Mouse (Mus musculus): ENCODE data around the gene Tcf3. TPM values are rescaled to one million over a fixed set of nuclear protein-coding genes. Genes with fewer than 3 reads are reported as not detected.

Tcf3 gene
- total RNA-seq, 2 experiments from 2014 or later = 17.9 to 20.9 TPM

DNA sequence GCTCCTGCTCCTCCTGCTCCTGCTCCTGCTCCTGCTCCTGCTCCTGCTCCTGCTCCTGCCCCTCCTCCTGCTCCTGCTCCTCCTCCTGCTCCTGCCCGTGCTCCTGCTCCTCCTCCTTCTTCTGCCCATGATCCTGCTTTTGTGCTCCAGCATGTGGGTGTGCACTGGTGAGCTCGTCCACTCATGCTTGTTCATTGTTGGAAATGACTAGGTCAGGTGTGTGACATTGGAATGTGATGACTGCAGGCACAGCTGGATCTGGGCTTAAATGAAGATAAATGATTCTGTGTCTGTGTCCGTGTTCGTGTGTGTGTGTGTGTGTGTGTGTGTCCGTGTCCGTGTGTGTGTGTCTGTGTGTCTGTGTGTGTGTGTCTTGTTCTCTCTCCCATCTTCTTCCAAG lies 65.1 kb downstream of the Tcf3 start:
- intact Hi-C loops (cut with DNase I) = loop anchor here (5.0 kb wide), 1 partner anchor 169 kb away; the partner anchor contains the start of gene Atp8b3

DNA sequence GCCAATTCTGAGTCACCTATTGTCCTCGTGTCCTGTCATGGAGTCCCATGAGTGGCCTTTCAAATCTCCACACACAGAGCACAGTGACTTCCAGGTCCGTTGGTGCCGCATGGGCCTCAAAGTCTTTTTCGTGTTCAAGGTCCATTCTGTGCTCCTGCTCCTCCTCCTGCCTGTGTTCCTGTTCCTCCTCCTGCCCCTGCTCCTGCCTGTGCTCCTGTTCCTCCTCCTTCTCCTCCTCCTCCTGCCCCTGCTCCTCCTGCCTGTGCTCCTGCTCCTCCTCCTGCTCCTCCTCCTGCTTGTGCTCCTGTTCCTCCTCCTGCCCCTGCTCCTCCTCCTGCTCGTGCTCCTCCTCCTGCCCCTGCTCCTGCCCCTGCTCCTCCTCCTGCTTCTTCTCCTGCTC lies 65.5 kb downstream of the Tcf3 start:
- no peak for DNase-seq
- intact Hi-C loops (cut with DNase I) = loop anchor here (5.0 kb wide), 1 partner anchor 169 kb away; the partner anchor contains the start of gene Atp8b3

More for the DNA sequence above, 65.1 kb downstream of the Tcf3 start:
- DNase-seq = no peak

DNA sequence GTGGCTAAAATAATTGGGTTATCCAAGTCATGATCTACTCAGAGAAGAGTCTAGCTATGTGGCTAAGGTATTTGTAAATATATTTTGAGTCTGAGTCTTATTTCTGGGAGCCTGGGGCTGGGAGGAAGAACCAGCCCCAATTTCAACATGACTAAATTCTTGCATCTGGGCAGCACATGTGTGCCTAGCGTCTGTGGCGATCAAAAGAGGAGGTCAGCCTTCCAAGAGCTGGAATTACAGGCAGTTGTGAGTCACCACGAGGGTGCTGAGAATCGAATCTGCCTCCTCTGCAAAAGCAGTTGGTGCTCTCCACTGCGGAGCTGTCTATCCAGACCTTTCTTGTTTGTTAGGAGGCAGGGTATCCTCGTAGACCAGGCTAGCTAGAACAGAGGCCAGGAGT lies 67.7 kb downstream of the Tcf3 start:
- DNase-seq = no peak
- intact Hi-C loops (cut with DNase I) = loop anchor here (5.0 kb wide), 1 partner anchor 172 kb away; the partner anchor contains the start of gene Atp8b3

- DNase-seq = no peak
- intact Hi-C loops (cut with DNase I) = no loop called here
Measured at GRCm38 (mm10) chr10:80363734-80364133, 69.7 kb downstream of the Tcf3 start.

Small RNA genes within 50 kb of the gene (microRNA-seq; reads per million reads assigned to microRNA genes)
- 0 reads per million in 2 experiments for gene Gm22721 (ENCODE audit: borderline number of aligned reads in 2 of 2)

Other genes starting within 250 kb of the Tcf3 start
- 10 to 100 TPM; 13.1 to 15.3 TPM for gene Mum1, start 207.2 kb downstream of the Tcf3 start, total RNA-seq (2021)
- gene Ndufs7, start 184.5 kb downstream of the Tcf3 start, total RNA-seq (2021) = 100 to 1,000 TPM; 962 to 997 TPM
- 10 to 100 TPM in 1 of 2 experiments, 1 to 10 TPM in 1; 8.9 to 12.0 TPM for gene Gamt, start 172.6 kb downstream of the Tcf3 start, total RNA-seq (2021)
- gene Dazap1, start 172.2 kb downstream of the Tcf3 start, total RNA-seq (2021) = 10 to 100 TPM; 57.7 to 58.5 TPM
- gene Rps15, start 141.2 kb downstream of the Tcf3 start, total RNA-seq (2021) = 100 to 1,000 TPM; 748 to 777 TPM
- gene Apc2, start 137.7 kb downstream of the Tcf3 start, total RNA-seq (2021) = 1 to 10 TPM; 2.1 to 3.7 TPM
- 10 to 100 TPM; 13.8 to 15.1 TPM for gene 2310011J03Rik, start 113.1 kb downstream of the Tcf3 start, total RNA-seq (2021)
- gene Pcsk4, start 104.1 kb downstream of the Tcf3 start, total RNA-seq (2021) = 1 to 10 TPM; 2.2 to 2.9 TPM
- 1 to 10 TPM; 2.7 TPM for gene Reep6, start 103.7 kb downstream of the Tcf3 start, total RNA-seq (2021)
- gene Adamtsl5, start 85.2 kb downstream of the Tcf3 start, total RNA-seq (2021) = 10 to 100 TPM; 75.9 to 83.8 TPM
- under 1 TPM; 0.49 to 0.64 TPM for gene Plk5, start 77.2 kb downstream of the Tcf3 start, total RNA-seq (2021)
- gene Mex3d, start 46.0 kb downstream of the Tcf3 start, total RNA-seq (2021) = 1 to 10 TPM; 8.1 to 8.6 TPM
- 10 to 100 TPM; 82.1 to 82.2 TPM for gene Mbd3, start 34.1 kb downstream of the Tcf3 start, total RNA-seq (2021)
- 1,000 to 10,000 TPM; 1,920 to 2,020 TPM for gene Uqcr11, start 26.8 kb downstream of the Tcf3 start, total RNA-seq (2021)
- gene Onecut3, start 61.2 kb upstream of the Tcf3 start, total RNA-seq (2021) = not detected
- not detected for gene Atp8b3, start 105.5 kb upstream of the Tcf3 start, total RNA-seq (2021)
- 10 to 100 TPM; 12.3 to 13.7 TPM for gene Rexo1, start 127.9 kb upstream of the Tcf3 start, total RNA-seq (2021)
- gene Klf16, start 143.7 kb upstream of the Tcf3 start, total RNA-seq (2021) = 1 to 10 TPM; 3.6 to 4.5 TPM
- 10 to 100 TPM; 48.3 to 51.2 TPM for gene Abhd17a, start 156.7 kb upstream of the Tcf3 start, total RNA-seq (2021)
- gene Scamp4, start 169.2 kb upstream of the Tcf3 start, total RNA-seq (2021) = 10 to 100 TPM; 19.7 to 22.1 TPM
- 1 to 10 TPM in 1 of 2 experiments, under 1 TPM in 1; 0.49 to 1.4 TPM for gene Adat3, start 169.2 kb upstream of the Tcf3 start, total RNA-seq (2021)
- gene Gm49322, start 172.4 kb upstream of the Tcf3 start, total RNA-seq (2021) = under 1 TPM; 0.41 to 0.58 TPM
- 100 to 1,000 TPM; 111 to 119 TPM for gene Csnk1g2, start 189.2 kb upstream of the Tcf3 start, total RNA-seq (2021)
- gene Btbd2, start 223.4 kb upstream of the Tcf3 start, total RNA-seq (2021) = 10 to 100 TPM; 45.5 to 46.8 TPM
- gene Mknk2, start 244.5 kb upstream of the Tcf3 start, total RNA-seq (2021) = 100 to 1,000 TPM; 223 to 233 TPM